Mouse (Mus musculus) intestine, embryonic 14.5 days (tissue): ENCODE results near the gene Slc10a7. TPM values are rescaled to one million over a fixed set of nuclear protein-coding genes. Genes with fewer than 3 reads are reported as not detected.

Experiments used
- ATAC-seq: fragments of 200-750 bp; cut with Nextera tagmentation; replicated peaks from 2 replicates; pipeline ENCODE4 v1.8.0; 2017; ENCODE audit warnings: low read depth, moderate number of reproducible peaks, moderate TSS enrichment, moderate library complexity; ENCODE audit not compliant: low FRiP score, low TSS enrichment
- DNase-seq: peaks from one replicate; pipeline ENCODE4 v3.0.0-alpha.2; 2018; ENCODE audit warnings: low spot score
- H3K27ac ChIP-seq: fragments of 300-500 bp; sonication (generic); 2 replicates; pipeline ENCODE4 v1.5.1; 2014; ENCODE audit warnings: low read depth, mild to moderate bottlenecking, control low read depth
- H3K27me3 ChIP-seq: fragments of 300-500 bp; sonication (generic); replicated peaks from 2 replicates; pipeline ENCODE4 v1.6.1; 2014; ENCODE audit warnings: low read length, control low read depth; ENCODE audit not compliant: control insufficient read depth, insufficient read depth
- H3K36me3 ChIP-seq: fragments of 300-500 bp; sonication (generic); 2 replicates; pipeline ENCODE4 v1.6.1; 2014; ENCODE audit warnings: low read length, control low read depth; ENCODE audit not compliant: control insufficient read depth, insufficient read depth
- H3K4me1 ChIP-seq: fragments of 300-500 bp; sonication (generic); replicated peaks from 2 replicates; pipeline ENCODE4 v1.6.1; 2014; ENCODE audit warnings: low read length, control low read depth, mixed read lengths; ENCODE audit not compliant: control insufficient read depth, insufficient read depth
- H3K4me2 ChIP-seq: fragments of 300-500 bp; sonication (generic); 2 replicates; pipeline ENCODE4 v1.6.1; 2014; ENCODE audit warnings: low read length
- H3K4me3 ChIP-seq: fragments of 300-500 bp; sonication (generic); 2 replicates; pipeline ENCODE4 v1.5.1; 2014; ENCODE audit warnings: low read depth, low read length, control low read depth, mixed read lengths
- H3K9ac ChIP-seq: fragments of 300-500 bp; sonication (generic); 2 replicates; pipeline ENCODE4 v1.6.1; 2014; ENCODE audit warnings: mild to moderate bottlenecking, low read length
- H3K9me3 ChIP-seq: fragments of 300-500 bp; sonication (generic); 2 replicates; pipeline ENCODE4 v1.6.1; 2016; ENCODE audit warnings: low read length, control low read depth; ENCODE audit not compliant: control insufficient read depth
- WGBS: fragments of 180-500 bp; shearing (Covaris S2); extraction: QIAGEN DNeasy Blood & Tissue Kit; methylation state at CpG from one replicate; pipeline ENCODE4 v1.1.7; 2014; 5-methylcytosine and 5-hydroxymethylcytosine counted together
- polyA plus RNA-seq: library from polyadenylated mRNA; unstranded; fragments of >200 nt; fragmentation: Nextera tagmentation; extraction: Ambion mirVana; gene quantifications from 2 replicates; pipeline ENCODE4 v1.2.1, GENCODE M21; 2014

Slc10a7 gene
- polyA plus RNA-seq, 1 experiment from 2014 or later, result 11.1 TPM

GRCm38 (mm10) chr8:78655351-78656045 lies 146.4 kb downstream of the Slc10a7 start:
- Histone ChIP-seq H3K36me3 (no peaks in the 10 kb centered on the region), H3K4me2 (no peak overlapping the region), H3K27me3 (no peaks in the 10 kb centered on the region), H3K4me3 (no peak overlapping the region), H3K9ac (no peak overlapping the region), H3K9me3 (no peaks in the 10 kb centered on the region), H3K4me1 (no peaks in the 10 kb centered on the region), H3K27ac (no peak overlapping the region)
- no peak for ATAC-seq
- 30% methylated on average over 1 of the region's 1 CpGs for WGBS
- DNase-seq, result no peak

GRCm38 (mm10) chr8:78656700-78657370 lies 147.7 kb downstream of the Slc10a7 start:
- ATAC-seq (no peak), DNase-seq (no peak)
- Histone ChIP-seq H3K9ac (no peak overlapping the region), H3K9me3 (no peaks in the 10 kb centered on the region), H3K36me3 (no peaks in the 10 kb centered on the region), H3K4me3 (no peak overlapping the region), H3K4me1 (no peaks in the 10 kb centered on the region), H3K4me2 (no peak overlapping the region), H3K27ac (no peak overlapping the region), H3K27me3 (no peaks in the 10 kb centered on the region)
- 83% methylated on average over 10 of the region's 10 CpGs for WGBS

GRCm38 (mm10) chr8:78658172-78658571 lies 149.0 kb downstream of the Slc10a7 start:
- Histone ChIP-seq H3K36me3 (no peaks in the 10 kb centered on the region), H3K9ac (no peak overlapping the region), H3K27me3 (no peaks in the 10 kb centered on the region), H3K4me1 (no peaks in the 10 kb centered on the region), H3K27ac (no peak overlapping the region), H3K4me2 (no peak overlapping the region), H3K9me3 (no peaks in the 10 kb centered on the region), H3K4me3 (no peak overlapping the region)
- WGBS, result 92% methylated on average over 5 of the region's 5 CpGs
- ATAC-seq (no peak), DNase-seq (no peak)

- no peaks in the 10 kb centered on the region for H3K4me1 ChIP-seq
- H3K4me2 ChIP-seq, result no peak overlapping the region
- no peaks in the 10 kb centered on the region for H3K36me3 ChIP-seq
- no peak overlapping the region for H3K27ac ChIP-seq
- ATAC-seq (no peak), DNase-seq (no peak)
- H3K9ac ChIP-seq, result no peak overlapping the region
- no peak overlapping the region for H3K4me3 ChIP-seq
- no peaks in the 10 kb centered on the region for H3K9me3 ChIP-seq
- 79% methylated on average over 3 of the region's 3 CpGs for WGBS
- no peaks in the 10 kb centered on the region for H3K27me3 ChIP-seq
Observed at GRCm38 (mm10) chr8:78659617-78660187, 150.6 kb downstream of the Slc10a7 start.

- Histone ChIP-seq H3K27me3 (no peaks in the 10 kb centered on the region), H3K4me1 (no peaks in the 10 kb centered on the region), H3K9ac (no peak overlapping the region), H3K4me2 (no peak overlapping the region), H3K4me3 (no peak overlapping the region), H3K27ac (no peak overlapping the region), H3K9me3 (no peaks in the 10 kb centered on the region), H3K36me3 (no peaks in the 10 kb centered on the region)
- ATAC-seq, result no peak
- WGBS, result 90% methylated on average over 12 of the region's 12 CpGs
- DNase-seq, result no peak
Observed at GRCm38 (mm10) chr8:78664306-78664940, 155.3 kb downstream of the Slc10a7 start.

GRCm38 (mm10) chr8:78667399-78667798 lies 158.3 kb downstream of the Slc10a7 start:
- no peak overlapping the region for H3K27ac ChIP-seq
- ATAC-seq, result no peak

GRCm38 (mm10) chr8:78668206-78668605 lies 159.1 kb downstream of the Slc10a7 start:
- WGBS, result 85% methylated on average over 5 of the region's 5 CpGs
- H3K27me3 ChIP-seq, result no peaks in the 10 kb centered on the region
- no peak for DNase-seq

More at GRCm38 (mm10) chr8:78667399-78667798, 158.3 kb downstream of the Slc10a7 start:
- H3K27me3 ChIP-seq, result no peaks in the 10 kb centered on the region
- H3K4me3 ChIP-seq, result no peak overlapping the region
- H3K9me3 ChIP-seq, result no peaks in the 10 kb centered on the region
- WGBS, result 85% methylated on average over 5 of the region's 5 CpGs
- no peaks in the 10 kb centered on the region for H3K4me1 ChIP-seq
- H3K9ac ChIP-seq, result no peak overlapping the region
- H3K4me2 ChIP-seq, result no peak overlapping the region
- H3K36me3 ChIP-seq, result no peaks in the 10 kb centered on the region
- no peak for DNase-seq

GRCm38 (mm10) chr8:78670241-78670640 lies 161.1 kb downstream of the Slc10a7 start:
- Histone ChIP-seq H3K9me3 (no peaks in the 10 kb centered on the region), H3K4me2 (no peak overlapping the region), H3K4me3 (no peak overlapping the region), H3K27ac (no peak overlapping the region), H3K9ac (no peak overlapping the region), H3K27me3 (no peaks in the 10 kb centered on the region), H3K4me1 (no peaks in the 10 kb centered on the region), H3K36me3 (no peaks in the 10 kb centered on the region)
- WGBS, result 82% methylated on average over 7 of the region's 7 CpGs
- ATAC-seq, result no peak
- no peak for DNase-seq

More at GRCm38 (mm10) chr8:78668206-78668605, 159.1 kb downstream of the Slc10a7 start:
- Histone ChIP-seq H3K9me3 (no peaks in the 10 kb centered on the region), H3K4me3 (no peak overlapping the region), H3K4me2 (no peak overlapping the region), H3K27ac (no peak overlapping the region), H3K9ac (no peak overlapping the region), H3K4me1 (no peaks in the 10 kb centered on the region), H3K36me3 (no peaks in the 10 kb centered on the region)
- no peak for ATAC-seq
